Mouse (Mus musculus): ENCODE results near the gene Rps12.
A peak's percentile ranks its signal among the peaks of the same experiment; 100 is the strongest.

Rps12 gene

DNA sequence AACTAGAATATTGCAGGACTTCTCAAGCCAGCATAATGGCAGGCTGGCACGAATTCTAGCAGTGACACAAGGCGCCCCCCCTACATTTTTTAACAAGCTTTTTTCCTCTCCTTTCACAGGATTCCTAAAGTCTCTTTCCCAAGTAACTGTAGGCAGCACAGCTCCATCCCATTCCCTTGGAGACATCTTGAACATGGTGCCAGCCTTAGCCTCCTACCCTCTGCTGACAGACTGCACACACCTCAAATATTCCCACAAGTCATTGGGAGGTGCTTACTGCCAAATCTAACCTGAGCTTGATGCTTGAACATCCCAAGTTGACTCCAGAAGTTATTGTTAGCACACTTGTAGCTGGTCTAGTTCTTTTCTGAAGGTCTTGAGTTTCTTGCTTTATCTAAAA lies 3.0 kb downstream of the Rps12 start:
- DNase-seq = peak; percentile 11

DNA sequence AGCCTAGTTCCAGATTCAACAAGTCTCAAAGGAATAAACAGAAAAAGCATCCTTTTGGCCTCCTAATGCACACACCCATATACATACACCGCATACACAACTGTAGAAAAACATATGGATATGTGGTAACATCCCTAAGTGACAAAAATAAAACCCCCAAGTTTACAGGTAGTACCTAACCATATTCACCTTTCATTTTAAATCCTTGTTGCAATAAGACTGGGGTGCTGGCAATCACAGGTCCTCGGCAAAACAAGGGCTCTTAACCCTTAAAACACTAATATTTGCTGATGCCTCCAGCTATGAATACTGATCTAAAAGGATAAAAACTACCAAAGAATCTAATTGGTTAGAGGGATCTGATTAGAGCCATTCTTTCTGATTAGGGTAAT lies 3.6 kb downstream of the Rps12 start:
- DNase-seq = no peak

DNA sequence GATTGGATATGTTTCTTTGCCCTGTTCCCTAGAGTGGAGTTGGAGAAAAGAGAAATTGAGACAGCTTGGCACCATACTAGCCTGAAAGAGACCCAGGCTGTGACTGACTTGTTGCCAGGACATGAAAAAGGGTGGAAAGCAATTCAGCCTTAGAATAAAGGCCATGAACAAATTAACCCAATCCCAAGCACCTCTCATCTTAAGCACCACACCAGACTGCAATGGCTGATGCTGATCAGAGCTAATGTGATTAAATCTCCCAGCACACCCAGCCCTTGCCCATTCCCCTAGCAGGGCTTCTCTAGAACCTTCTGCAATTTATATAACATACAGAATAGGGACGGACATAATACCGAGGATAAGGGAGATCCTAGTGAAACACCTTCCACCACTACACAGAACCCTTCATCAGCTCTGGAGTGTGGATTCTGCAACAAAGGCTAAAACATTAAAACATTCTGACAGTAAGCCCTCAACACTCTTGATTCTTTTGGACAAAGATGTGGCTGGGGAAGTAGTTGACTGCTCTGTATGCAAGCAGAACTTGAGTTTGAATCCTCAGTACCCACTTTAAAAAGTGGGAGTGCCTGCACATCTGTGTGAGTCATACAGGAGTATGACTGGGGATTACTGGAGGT lies 4.1 kb downstream of the Rps12 start:
- peak; percentile 46 for DNase-seq

DNA sequence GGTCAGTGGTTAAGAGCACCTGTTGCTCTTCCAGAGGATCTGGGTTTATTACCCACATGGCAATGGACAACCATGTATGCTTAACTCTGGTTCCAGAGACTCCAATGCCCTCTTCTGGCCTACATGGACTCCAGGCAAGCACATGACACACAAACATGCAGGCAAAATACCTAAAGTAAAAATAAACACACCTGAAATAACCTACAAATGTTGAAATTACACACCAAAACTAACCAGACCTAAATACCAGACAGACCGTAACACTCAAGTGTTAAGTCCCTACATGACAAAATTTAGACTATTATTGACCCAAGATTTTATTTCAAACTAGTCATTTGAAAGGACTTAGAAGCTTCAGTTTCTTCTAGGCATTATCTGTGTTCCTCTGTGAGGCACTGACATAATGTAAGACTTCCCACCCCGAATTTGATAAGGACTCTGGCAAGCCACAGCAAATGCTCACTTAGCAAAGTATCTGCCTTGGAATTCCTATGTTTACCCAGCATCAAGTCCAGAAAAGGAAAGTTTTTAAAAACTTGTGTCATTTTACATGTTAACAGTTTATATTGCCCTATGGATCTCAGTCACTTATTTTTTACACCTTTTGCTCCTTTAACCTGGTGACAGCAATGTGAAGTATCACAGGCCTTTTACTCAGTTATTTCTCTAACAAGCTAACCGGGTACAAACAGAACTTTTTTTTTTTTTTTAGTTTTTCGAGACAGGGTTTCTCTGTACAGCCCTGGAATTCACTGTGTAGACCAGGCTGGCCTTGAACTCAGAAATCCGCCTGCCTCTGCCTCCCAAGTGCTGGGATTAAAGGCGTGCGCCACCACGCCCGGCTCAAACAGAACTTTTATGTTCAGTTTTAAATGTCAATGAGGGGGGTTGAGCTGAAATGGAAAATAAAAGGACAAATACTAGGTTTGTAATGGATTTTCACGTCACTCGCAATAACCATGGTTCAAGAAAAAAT lies 5.0 kb downstream of the Rps12 start:
- DNase-seq = peak; percentile 68

DNA sequence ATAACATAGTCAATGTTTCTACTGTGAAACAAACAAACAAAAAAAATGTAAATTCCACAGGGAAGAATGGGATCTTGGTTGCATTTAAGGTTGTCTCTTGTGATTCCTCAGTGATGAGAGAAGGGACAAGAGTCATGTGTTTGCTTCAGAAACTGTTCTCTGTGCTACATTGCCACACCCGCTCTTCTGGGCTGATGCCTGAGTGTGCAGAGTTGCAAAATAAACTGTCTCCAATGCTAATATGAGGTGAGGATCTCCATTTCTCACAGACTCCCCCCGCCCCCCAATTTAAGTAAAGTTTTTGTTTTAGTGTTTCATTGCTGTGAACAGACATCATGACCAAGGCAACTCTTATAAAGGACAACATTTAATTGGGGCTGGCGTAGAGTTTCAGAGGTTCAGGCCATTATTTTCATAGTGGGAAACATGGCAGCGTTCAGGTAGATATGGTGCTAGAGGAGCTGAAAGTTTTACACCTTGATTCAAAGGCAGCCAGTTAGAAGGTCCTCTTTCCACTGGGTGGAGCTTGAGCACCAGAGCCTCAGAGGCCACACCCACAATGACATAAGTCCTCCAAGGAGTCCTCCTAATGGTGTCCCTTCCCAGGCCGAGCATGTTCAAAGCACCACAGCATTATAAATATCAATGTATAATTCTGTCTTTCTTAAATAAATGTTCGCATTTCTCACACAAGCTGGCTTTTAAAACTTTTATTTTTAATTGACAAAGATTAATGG lies 6.4 kb downstream of the Rps12 start:
- peak; percentile 87 for DNase-seq

DNA sequence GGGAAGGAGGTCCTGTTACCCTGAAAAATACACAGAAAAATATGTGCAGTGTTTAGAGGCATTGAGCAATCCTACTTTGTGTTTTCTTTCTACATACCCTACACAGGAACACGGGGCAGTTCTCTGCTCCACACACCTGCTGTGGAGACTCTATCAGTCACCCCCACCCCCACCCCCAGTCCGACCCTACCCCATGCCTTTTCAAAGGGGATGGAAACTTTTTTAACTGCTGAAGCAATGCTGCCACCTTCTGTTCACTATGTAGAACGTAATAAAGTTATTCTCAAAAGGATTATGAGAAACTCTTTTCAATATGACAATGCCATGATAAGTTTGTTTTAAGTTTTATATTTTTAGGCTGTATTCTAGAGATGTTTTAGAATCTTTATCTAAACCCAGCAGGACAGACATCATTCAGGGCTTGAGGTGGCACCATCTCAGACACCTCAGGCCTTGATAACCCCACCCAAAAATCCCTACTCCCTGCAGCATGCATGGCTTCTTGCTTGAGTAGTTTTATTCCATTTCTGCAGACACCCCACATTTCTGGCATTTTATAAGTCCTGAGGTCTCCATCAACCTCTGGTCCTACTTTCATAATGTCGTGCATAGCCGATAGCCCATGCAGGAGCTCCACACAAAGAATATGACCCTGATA lies 9.7 kb downstream of the Rps12 start:
- DNase-seq = peak; percentile 68

DNA sequence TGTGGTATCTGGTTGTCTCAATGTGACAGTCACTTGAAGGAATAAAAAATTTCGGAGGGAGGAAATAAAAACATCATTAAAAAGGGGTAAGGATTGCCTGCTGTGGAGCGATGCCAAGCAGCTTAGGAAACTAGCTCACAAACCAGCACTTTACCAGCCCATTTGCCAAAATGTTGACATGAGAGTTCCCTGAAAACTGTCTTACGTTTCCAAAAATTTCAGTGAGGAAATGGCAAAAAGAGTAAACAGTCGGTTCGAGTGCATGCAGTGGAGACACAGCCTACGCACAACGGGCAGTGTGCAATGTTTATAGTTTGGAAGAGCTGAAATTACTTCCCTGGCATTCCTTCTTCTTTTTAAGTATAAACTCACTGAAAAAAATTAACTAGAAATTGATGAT lies 32.9 kb downstream of the Rps12 start:
- DNase-seq = no peak
